Mouse (Mus musculus) hindbrain, embryonic 15.5 days (tissue): ENCODE measurements around the gene Nxnl2. TPM values are rescaled to one million over a fixed set of nuclear protein-coding genes. Genes with fewer than 3 reads are reported as not detected.
"Not testable (repeated sequence)": the region's sequence is repeated elsewhere in the genome, so short reads cannot be mapped to it uniquely, and the experiment has no call there.

ENCODE experiments used
- ATAC-seq: fragments of 200-750 bp; cut with Nextera tagmentation; 2 replicates; pipeline ENCODE4 v1.8.0; 2017; ENCODE audit warnings: low read depth, moderate number of reproducible peaks, moderate TSS enrichment; ENCODE audit not compliant: low FRiP score
- H3K27ac ChIP-seq: fragments of 300-500 bp; sonication (generic); replicated peaks from 2 replicates; pipeline ENCODE4 v1.5.1; 2015; ENCODE audit warnings: mild to moderate bottlenecking, inconsistent platforms
- H3K27me3 ChIP-seq: fragments of 300-500 bp; sonication (generic); 2 replicates; pipeline ENCODE4 v1.6.1; 2015; ENCODE audit warnings: control low read depth, inconsistent platforms
- H3K36me3 ChIP-seq: fragments of 300-500 bp; sonication (generic); 2 replicates; pipeline ENCODE4 v1.6.1; 2015; ENCODE audit warnings: control low read depth, inconsistent platforms
- H3K4me1 ChIP-seq: fragments of 300-500 bp; sonication (generic); replicated peaks from 2 replicates; pipeline ENCODE4 v1.6.1; 2015; ENCODE audit warnings: control low read depth, inconsistent platforms
- H3K4me2 ChIP-seq: fragments of 300-500 bp; sonication (generic); 2 replicates; pipeline ENCODE4 v1.6.1; 2015; ENCODE audit warnings: moderate library complexity, mild to moderate bottlenecking, inconsistent platforms
- H3K4me3 ChIP-seq: fragments of 300-500 bp; sonication (generic); 2 replicates; pipeline ENCODE4 v1.5.1; 2015; ENCODE audit warnings: mild to moderate bottlenecking, inconsistent platforms
- H3K9ac ChIP-seq: fragments of 300-500 bp; sonication (generic); 2 replicates; pipeline ENCODE4 v1.6.1; 2015; ENCODE audit warnings: inconsistent platforms
- H3K9me3 ChIP-seq: fragments of 300-500 bp; sonication (generic); 2 replicates; pipeline ENCODE4 v1.6.1; 2016; ENCODE audit warnings: control low read depth, inconsistent platforms
- WGBS: fragments of 180-500 bp; shearing (Covaris S2); methylation state at CpG from one replicate; pipeline ENCODE4 v1.1.7; 2015; 5-methylcytosine and 5-hydroxymethylcytosine counted together
- polyA plus RNA-seq: library from polyadenylated mRNA; unstranded; fragments of >200 nt; fragmentation: Nextera tagmentation; extraction: Ambion mirVana; gene quantifications from 2 replicates; pipeline ENCODE4 v1.2.1, GENCODE M21; 2015

Nxnl2 gene
- polyA plus RNA-seq, 1 experiment from 2014 or later, result 4.0 TPM

DNA sequence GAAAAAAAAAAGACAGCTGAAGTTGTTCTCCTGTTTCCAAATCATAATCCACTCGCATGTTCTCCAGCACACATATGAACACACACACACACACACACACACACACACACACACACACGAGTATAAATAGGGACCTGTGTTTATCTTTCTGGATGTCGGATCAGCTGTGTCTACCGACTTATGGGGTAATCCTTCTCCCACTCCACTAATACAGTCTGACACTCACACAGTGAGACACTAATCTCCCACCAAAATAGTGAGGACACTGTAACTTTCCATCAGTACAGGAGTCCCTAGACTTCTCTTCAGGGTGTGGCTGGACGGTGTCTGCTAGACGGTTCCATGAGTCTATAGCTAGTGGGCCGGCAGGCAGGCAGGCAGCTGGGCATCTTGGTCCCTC lies 11.4 kb downstream of the Nxnl2 start:
- Histone ChIP-seq H3K4me3 (no peak overlapping the region), H3K27ac (no peak overlapping the region), H3K36me3 (no peaks in the 10 kb centered on the region), H3K4me1 (no peaks in the 10 kb centered on the region), H3K9me3 (no peaks in the 10 kb centered on the region), H3K27me3 (no peaks in the 10 kb centered on the region), H3K9ac (no peak overlapping the region), H3K4me2 (no peak overlapping the region)
- no peak for ATAC-seq
- 87% methylated on average over 7 of the region's 7 CpGs for WGBS

DNA sequence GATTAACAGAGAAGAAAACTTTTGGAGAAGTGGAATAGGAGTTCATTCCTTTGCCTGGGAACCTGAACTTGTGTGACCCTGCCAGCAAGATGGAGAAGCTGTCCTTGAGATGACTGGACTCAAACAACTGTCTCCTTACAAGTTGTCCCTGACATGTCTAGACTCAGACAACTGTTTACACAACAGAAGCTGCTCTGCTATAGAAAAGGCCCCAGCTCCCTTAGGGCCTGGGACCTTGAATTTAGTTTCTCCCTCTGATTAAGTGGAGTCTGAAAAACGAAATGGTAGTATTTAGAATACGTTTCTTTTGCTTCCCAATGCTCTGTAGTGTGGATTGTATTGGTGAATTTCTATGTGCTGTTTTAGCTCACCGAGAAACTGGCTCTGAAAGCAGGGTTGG lies 14.1 kb downstream of the Nxnl2 start:
- H3K4me1 ChIP-seq, result no peaks in the 10 kb centered on the region
- no peak overlapping the region for H3K4me3 ChIP-seq
- no peaks in the 10 kb centered on the region for H3K36me3 ChIP-seq
- no peaks in the 10 kb centered on the region for H3K27me3 ChIP-seq
- H3K9me3 ChIP-seq, result no peaks in the 10 kb centered on the region
- no peak overlapping the region for H3K27ac ChIP-seq
- no peak for ATAC-seq
- WGBS, result 88% methylated on average over 3 of the region's 3 CpGs
- H3K4me2 ChIP-seq, result no peak overlapping the region
- H3K9ac ChIP-seq, result no peak overlapping the region

DNA sequence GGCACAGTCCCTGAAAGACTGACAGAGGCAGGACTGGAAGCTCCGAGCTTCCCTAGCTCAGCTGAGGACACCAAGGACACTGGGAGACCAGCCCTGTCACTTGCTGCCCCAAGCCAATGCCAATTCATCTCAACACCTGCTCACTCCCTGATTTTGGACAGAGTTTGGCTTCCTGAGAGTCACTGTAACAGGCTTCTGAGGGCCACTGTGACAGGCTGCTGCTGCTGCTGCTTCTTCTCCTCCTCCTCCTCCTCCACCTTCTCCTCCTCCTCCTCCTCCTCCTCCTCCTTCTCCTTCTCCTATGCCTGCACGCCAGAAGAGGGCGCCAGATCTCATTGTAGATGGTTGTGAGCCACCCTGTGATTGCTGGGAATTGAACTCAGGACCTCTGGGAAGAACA lies 19.5 kb downstream of the Nxnl2 start:
- H3K36me3 ChIP-seq, result no peaks in the 10 kb centered on the region
- H3K4me1 ChIP-seq, result no peaks in the 10 kb centered on the region
- 61% methylated on average over 3 of the region's 3 CpGs for WGBS
- H3K9me3 ChIP-seq, result no peaks in the 10 kb centered on the region
- no peak overlapping the region for H3K27ac ChIP-seq
- H3K4me2 ChIP-seq, result no peak overlapping the region
- H3K9ac ChIP-seq, result no peak overlapping the region
- H3K27me3 ChIP-seq, result no peaks in the 10 kb centered on the region
- H3K4me3 ChIP-seq, result no peak overlapping the region
- ATAC-seq, result no peak

DNA sequence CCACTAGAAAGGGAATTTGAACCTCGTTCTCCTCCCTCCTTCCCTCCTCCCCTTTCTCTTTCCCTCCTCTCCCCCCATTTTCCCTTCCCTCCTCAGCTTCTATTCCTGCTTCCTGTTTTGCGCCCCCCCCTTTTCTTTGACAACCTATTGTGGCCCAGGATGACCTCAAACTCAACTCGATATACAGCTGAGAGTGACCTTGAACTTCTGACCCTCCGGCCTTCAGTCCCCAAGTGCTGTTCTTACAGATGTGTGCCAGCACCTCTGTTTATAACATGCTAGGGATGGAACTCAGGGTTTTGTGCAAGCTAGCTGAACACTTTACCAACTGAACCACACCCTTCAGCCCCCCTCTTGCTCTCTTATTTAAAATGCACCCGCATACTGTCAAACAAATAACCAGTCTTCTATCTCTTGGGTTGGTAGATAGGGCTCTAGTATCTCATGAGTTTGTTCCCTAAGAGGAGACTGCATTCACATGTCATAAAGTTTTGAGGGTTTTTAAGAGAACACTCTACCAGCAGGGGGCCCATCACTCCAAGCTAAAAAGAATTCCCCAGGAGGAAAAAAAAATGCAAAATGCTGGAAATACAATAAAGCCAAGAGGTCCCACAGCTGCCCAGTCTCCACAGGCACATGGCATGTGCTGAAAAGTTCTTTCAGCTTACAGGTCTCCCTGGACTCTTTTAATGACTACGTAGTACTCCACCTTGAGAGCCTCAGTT lies 20.8 kb downstream of the Nxnl2 start:
- 82% methylated on average over 6 of the region's 6 CpGs for WGBS
- Histone ChIP-seq H3K27ac (no peak overlapping the region), H3K9ac (no peak overlapping the region), H3K9me3 (no peaks in the 10 kb centered on the region), H3K4me2 (no peak overlapping the region), H3K4me3 (no peak overlapping the region), H3K27me3 (no peaks in the 10 kb centered on the region), H3K4me1 (no peaks in the 10 kb centered on the region), H3K36me3 (no peaks in the 10 kb centered on the region)
- no peak for ATAC-seq

DNA sequence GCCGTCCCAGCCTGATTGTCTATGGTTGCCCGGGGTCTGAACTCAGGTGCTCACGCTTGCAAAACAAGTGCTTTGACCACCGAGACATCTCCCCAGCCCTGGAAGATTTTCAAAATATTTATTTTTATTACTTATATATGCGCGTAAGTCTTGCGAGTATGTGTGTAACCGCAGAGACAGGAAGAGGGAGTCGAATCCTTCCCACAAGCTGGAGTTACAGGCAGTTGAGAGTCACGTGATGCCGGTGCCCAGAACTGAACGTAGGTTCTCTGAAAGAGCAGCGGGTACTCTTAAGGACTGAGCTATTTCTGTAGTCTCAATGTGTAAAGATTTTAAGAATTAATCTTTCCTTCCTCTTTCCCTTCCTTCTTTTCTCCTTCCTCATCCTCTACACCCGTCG lies 23.1 kb downstream of the Nxnl2 start:
- H3K36me3 ChIP-seq, result no peaks in the 10 kb centered on the region
- H3K9ac ChIP-seq, result no peak overlapping the region
- no peaks in the 10 kb centered on the region for H3K27me3 ChIP-seq
- no peak overlapping the region for H3K4me3 ChIP-seq
- no peak overlapping the region for H3K27ac ChIP-seq
- no peak overlapping the region for H3K4me2 ChIP-seq
- no peak for ATAC-seq
- H3K4me1 ChIP-seq, result no peaks in the 10 kb centered on the region
- 93% methylated on average over 15 of the region's 15 CpGs for WGBS
- no peaks in the 10 kb centered on the region for H3K9me3 ChIP-seq

DNA sequence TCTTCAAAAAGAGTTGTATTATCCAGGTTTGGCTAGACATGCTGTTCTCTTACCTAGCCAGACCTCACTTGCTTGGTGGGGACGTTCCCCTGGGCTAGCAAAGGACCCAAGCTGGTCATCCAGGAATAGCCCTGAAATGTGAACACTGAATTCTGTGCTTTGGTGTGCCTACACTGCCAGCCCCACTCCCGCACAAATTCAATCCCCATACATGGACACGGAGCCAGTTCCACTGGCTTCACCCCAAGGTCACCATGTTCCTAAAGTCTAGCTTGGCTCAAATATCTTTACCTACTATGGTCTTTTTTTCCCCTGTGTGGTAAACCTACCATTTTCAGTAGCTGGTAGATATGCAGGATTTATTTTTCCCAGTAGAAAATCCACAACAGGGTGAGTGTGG lies 26.9 kb downstream of the Nxnl2 start:
- no peak overlapping the region for H3K4me2 ChIP-seq
- 0 out of 2 replicates have a peak, but pooled peaks cover 4% of the 10 kb centered on the region for H3K27me3 ChIP-seq
- H3K36me3 ChIP-seq, result no peaks in the 10 kb centered on the region
- no peak overlapping the region for H3K4me3 ChIP-seq
- no peak overlapping the region for H3K27ac ChIP-seq
- H3K9me3 ChIP-seq, result peaks cover 4% of the 10 kb centered on the region; the same call in 1 of the 2 replicates
- no peak overlapping the region for H3K9ac ChIP-seq
- 89% methylated on average over 3 of the region's 3 CpGs for WGBS
- H3K4me1 ChIP-seq, result no peaks in the 10 kb centered on the region
- ATAC-seq, result no peak

DNA sequence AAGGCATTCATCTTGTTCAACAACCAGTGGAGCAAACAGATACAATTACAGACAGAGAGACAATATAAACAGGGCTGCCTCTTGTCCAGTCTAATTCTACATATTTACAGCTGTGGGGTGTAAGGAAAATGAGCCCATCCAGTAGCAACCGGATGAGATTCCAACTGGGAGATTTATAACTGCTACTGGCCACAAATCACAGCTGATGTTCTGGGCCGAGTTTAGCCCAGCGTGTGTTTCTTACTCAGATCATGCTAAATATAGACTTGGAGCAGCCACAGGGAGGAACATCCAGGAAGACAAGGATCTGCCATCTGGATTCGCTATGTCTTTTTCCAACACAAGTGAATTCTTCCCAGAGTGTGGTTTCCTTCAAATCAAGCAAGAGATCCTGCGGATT lies 27.4 kb downstream of the Nxnl2 start:
- H3K9ac ChIP-seq, result no peak overlapping the region
- H3K9me3 ChIP-seq, result peaks cover 4% of the 10 kb centered on the region; the same call in 1 of the 2 replicates
- 0 out of 2 replicates have a peak, but pooled peaks cover 4% of the 10 kb centered on the region for H3K27me3 ChIP-seq
- no peaks in the 10 kb centered on the region for H3K36me3 ChIP-seq
- no peak for ATAC-seq
- H3K4me1 ChIP-seq, result no peaks in the 10 kb centered on the region
- no peak overlapping the region for H3K4me2 ChIP-seq
- WGBS, result 71% methylated on average over 5 of the region's 5 CpGs
- no peak overlapping the region for H3K27ac ChIP-seq
- no peak overlapping the region for H3K4me3 ChIP-seq

DNA sequence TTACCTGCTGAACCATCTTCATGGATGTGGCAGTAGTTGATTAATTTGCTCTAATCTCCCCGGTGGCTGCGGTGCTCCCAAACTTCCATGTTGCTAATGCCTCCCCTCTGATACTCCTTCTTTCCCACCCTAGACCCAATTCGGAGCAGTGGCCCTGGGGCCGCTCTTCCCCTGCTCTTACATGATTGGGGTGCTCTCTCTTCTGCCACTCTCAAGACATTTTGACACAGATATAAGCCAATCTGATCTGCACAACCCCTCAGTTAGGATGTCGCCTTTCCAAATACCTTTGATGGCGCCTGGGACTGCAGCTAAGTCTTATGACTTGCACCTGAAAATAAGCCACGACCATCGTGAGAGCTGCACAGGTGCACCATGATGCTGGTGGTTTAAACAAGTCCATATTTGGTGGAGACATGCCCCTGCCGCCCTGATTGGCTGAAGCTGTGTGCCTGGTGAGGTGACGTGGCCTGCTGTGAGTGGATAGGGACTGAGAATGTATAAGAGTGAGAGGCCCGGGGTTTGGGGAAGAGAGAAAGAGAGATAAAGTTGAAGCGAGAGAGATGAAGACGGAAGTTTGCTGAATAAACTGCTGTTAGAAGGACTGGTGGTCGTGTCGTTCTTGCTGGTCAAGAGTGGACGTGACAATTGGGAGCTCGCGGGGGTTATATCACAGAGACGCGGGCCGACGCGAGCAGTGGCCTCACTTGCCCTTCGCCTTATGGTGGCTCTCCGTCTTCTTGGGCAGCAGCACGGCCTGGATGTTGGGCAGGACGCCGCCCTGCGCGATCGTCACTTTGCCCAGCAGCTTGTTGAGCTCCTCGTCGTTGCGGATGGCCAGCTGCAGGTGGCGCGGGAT lies 31.4 kb downstream of the Nxnl2 start:
- Histone ChIP-seq H3K4me3 (peak overlapping the region; percentile 37), H3K4me2 (peak overlapping the region; percentile 66)
- H3K27ac ChIP-seq, H3K9me3 ChIP-seq, H3K9ac ChIP-seq, H3K36me3 ChIP-seq, H3K4me1 ChIP-seq, H3K27me3 ChIP-seq: not testable (repeated sequence)
- ATAC-seq, result peak; percentile 62
- WGBS, result 43% methylated on average over 32 of the region's 36 CpGs

DNA sequence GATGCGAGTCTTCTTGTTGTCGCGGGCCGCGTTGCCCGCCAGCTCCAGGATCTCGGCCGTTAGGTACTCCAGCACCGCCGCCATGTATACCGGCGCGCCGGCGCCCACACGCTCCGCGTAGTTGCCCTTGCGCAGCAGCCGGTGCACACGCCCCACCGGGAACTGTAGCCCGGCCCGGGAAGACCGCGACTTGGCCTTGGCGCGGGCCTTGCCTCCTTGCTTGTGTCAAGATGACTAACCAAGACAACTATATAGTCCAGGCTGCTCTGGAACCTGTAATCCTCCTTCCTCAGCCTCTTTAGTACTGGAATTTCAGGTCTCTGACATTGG lies 32.0 kb downstream of the Nxnl2 start:
- not testable (repeated sequence) for H3K4me1 ChIP-seq, H3K27ac ChIP-seq, H3K9me3 ChIP-seq, H3K36me3 ChIP-seq, H3K27me3 ChIP-seq
- ATAC-seq, result peak; percentile 65
- WGBS, result 2% methylated on average over 28 of the region's 28 CpGs
- Histone ChIP-seq H3K4me2 (peak overlapping the region; percentile 66), H3K9ac (peak overlapping the region; percentile 35; the same call in 1 of the 2 replicates), H3K4me3 (peak overlapping the region; percentile 37)

DNA sequence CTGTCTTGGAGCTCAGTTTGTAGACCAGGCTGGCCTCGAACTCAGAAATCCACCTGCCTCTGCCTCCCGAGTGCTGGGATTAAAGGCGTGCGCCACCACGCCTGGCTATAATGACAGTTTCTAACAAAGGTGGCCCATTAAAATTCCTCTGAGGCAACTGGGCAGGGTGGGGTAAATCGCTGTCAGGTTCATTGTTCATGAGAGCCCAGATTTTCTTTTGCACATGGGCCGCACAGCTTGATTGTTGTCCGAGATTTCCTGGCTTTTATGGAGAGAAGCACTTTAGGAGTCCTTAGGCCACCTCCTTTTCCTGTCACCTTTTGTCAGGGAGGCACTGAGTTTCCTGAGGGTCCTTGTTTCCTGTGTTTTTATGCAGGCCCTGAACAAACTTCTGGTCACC lies 32.6 kb downstream of the Nxnl2 start:
- H3K36me3 ChIP-seq, result no peaks in the 10 kb centered on the region
- H3K27ac ChIP-seq, result no peak overlapping the region
- H3K9me3 ChIP-seq, result peaks cover 4% of the 10 kb centered on the region; the same call in 1 of the 2 replicates
- no peak overlapping the region for H3K9ac ChIP-seq
- WGBS, result 86% methylated on average over 8 of the region's 8 CpGs
- H3K4me3 ChIP-seq, result no peak overlapping the region
- no peak for ATAC-seq
- H3K27me3 ChIP-seq, result 0 out of 2 replicates have a peak, but pooled peaks cover 4% of the 10 kb centered on the region
- H3K4me2 ChIP-seq, result no peak overlapping the region
- H3K4me1 ChIP-seq, result no peaks in the 10 kb centered on the region; the same call in 1 of the 2 replicates

DNA sequence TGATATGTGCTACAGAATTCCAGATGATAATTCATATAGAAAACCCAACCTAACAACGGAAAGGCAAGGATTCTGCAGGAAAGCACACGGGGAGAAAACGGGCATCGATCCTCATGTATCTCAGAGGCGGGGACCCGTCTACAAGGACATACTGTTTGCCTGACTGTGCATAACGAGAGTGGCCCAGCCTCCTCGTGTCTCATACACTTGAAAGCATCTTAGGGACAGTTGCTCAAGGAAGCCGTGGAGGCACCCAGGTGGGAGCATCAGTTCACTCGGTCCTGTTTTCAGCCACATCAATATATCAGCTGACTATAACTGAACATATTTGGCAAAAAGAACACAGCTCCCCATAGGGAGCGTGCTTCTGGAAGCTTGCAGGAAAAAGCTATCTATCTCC lies 33.3 kb downstream of the Nxnl2 start:
- not testable (repeated sequence) for H3K4me1 ChIP-seq, H3K36me3 ChIP-seq, H3K27ac ChIP-seq, H3K4me3 ChIP-seq, H3K9me3 ChIP-seq, H3K4me2 ChIP-seq, H3K27me3 ChIP-seq, ATAC-seq, H3K9ac ChIP-seq
- WGBS, result 92% methylated on average over 11 of the region's 11 CpGs

DNA sequence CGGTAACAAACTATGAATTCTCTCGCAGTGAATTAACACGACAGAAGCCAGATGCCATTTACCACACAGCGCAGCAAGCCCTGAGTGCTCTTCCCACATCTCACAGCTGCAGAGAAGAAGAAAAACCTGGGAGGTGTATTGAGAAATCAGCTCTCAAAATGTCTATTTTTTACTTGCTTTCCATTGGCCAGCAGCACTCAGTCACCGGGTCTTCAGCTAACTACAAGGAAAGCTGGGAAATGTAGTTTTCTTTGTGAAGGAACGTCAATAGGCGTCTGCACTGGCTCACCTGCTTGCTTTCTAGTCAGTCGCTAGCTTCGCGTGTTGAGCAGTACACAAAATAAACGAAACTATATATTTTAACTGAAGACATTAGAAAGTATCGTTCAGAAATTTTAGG lies 37.1 kb downstream of the Nxnl2 start:
- H3K36me3 ChIP-seq, result no peaks in the 10 kb centered on the region
- no peak overlapping the region for H3K4me3 ChIP-seq
- no peak overlapping the region for H3K27ac ChIP-seq
- H3K9me3 ChIP-seq, result no peaks in the 10 kb centered on the region
- H3K4me2 ChIP-seq, result no peak overlapping the region
- no peaks in the 10 kb centered on the region; the same call in 1 of the 2 replicates for H3K4me1 ChIP-seq
- WGBS, result 73% methylated on average over 12 of the region's 12 CpGs
- H3K9ac ChIP-seq, result no peak overlapping the region
- no peaks in the 10 kb centered on the region for H3K27me3 ChIP-seq
- peak; percentile 84 for ATAC-seq
